In the genomic region with DNA sequence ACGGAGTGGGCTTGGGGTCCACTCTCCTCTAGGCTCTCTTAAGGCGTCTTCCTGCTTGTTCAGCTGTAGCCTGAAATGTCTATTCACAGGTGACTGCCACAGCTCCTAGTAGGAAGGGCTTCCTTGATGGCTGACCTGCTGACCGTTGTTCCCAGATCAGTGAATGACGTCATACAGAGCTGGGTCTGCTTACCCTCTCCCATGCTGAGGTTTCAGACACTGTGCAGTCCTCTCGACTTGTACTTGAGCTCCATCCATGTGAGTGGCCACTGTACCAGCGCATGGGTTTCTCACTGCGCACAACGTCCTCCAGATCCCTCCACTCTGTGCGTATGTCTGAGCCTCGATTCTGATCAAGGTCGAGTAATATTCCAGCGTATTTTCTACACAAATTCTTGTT, we compare ENCODE assay signal across 15 mouse cellular contexts. TPM values are rescaled to one million over a fixed set of nuclear protein-coding genes. Genes with fewer than 3 reads are reported as not detected.
DNase-seq lines count a peak whose midpoint lies in the region; ATAC-seq lines count a peak whose summit lies in the region.
"Had no signal": no experiment of that assay in that cellular context is flagged by ENCODE, and none has a peak within 500 bp of the region (broad histone marks: within the 10 kb centered on the region; RNA-seq: fewer than 3 reads in every experiment).

No protein-coding gene starts in this region.

- WGBS in heart, embryonic 11.5 days (ENCODE audit: insufficient replicate concordance), result 58% methylated on average over 12 of the region's 12 CpGs
- 78% methylated on average over 12 of the region's 12 CpGs for WGBS in limb, embryonic 12.5 days
- WGBS in limb, embryonic 10.5 days, result 81% methylated on average over 12 of the region's 12 CpGs
- 73% methylated on average over 12 of the region's 12 CpGs for WGBS in embryonic facial prominence, embryonic 13.5 days
- WGBS in midbrain, embryonic 14.5 days, result 87% methylated on average over 12 of the region's 12 CpGs

- H3K36me3 ChIP-seq in heart, embryonic 11.5 days (ENCODE audit: control insufficient read depth, insufficient read depth, low read length), result peaks cover 56% of the 10 kb centered on the region
- peaks cover 86% of the 10 kb centered on the region for H3K36me3 ChIP-seq in limb, embryonic 12.5 days
- peaks cover 87% of the 10 kb centered on the region for H3K36me3 ChIP-seq in limb, embryonic 10.5 days
- peaks cover 85% of the 10 kb centered on the region for H3K36me3 ChIP-seq in embryonic facial prominence, embryonic 13.5 days
- peaks cover 83% of the 10 kb centered on the region for H3K36me3 ChIP-seq in midbrain, embryonic 14.5 days (ENCODE audit: control insufficient read depth, insufficient read depth, low read length)

- peak overlapping the region; percentile 76 for H3K27ac ChIP-seq in heart, embryonic 11.5 days (ENCODE audit: low read depth, low read length)
- peak overlapping the region; percentile 50; the same call in 1 of the 2 replicates for H3K27ac ChIP-seq in limb, embryonic 12.5 days
- H3K27ac ChIP-seq in limb, embryonic 10.5 days, result no peak overlapping the region
- peak overlapping the region; percentile 57; the same call in 1 of the 2 replicates for H3K27ac ChIP-seq in embryonic facial prominence, embryonic 13.5 days
- H3K27ac ChIP-seq in midbrain, embryonic 14.5 days (replicated peaks; ENCODE audit: low read depth, low read length), result 0 out of 2 replicates have a peak overlapping the region, but pooled peaks have one; percentile 9
- H3K27ac ChIP-seq: liver, embryonic 15.5 days had no signal

- no peaks in the 10 kb centered on the region for H3K9me3 ChIP-seq in heart, embryonic 11.5 days (replicated peaks; ENCODE audit: control insufficient read depth, low read length)
- H3K9me3 ChIP-seq in limb, embryonic 12.5 days, result no peaks in the 10 kb centered on the region
- no peaks in the 10 kb centered on the region for H3K9me3 ChIP-seq in limb, embryonic 10.5 days (replicated peaks)
- no peaks in the 10 kb centered on the region for H3K9me3 ChIP-seq in embryonic facial prominence, embryonic 13.5 days
- H3K9me3 ChIP-seq in midbrain, embryonic 14.5 days (ENCODE audit: control insufficient read depth, low read length), result no peaks in the 10 kb centered on the region
- H3K9me3 ChIP-seq: liver, embryonic 15.5 days had no signal

- peak; percentile 29; the same call in 1 of the 2 replicates for ATAC-seq in heart, embryonic 11.5 days (replicated peaks; ENCODE audit: insufficient number of reproducible peaks, low FRiP score, low TSS enrichment)
- ATAC-seq in limb, embryonic 12.5 days (ENCODE audit: insufficient number of reproducible peaks, insufficient read depth, low FRiP score, low TSS enrichment, low read depth), result no peak
- no peak for ATAC-seq in embryonic facial prominence, embryonic 13.5 days (ENCODE audit: insufficient number of reproducible peaks, insufficient read depth, low FRiP score, low TSS enrichment, low read depth)
- no peak for ATAC-seq in midbrain, embryonic 14.5 days (ENCODE audit: low FRiP score, low TSS enrichment)
- ATAC-seq: forebrain, embryonic 16.5 days had no signal

- H3K4me1 ChIP-seq in heart, embryonic 11.5 days (ENCODE audit: control insufficient read depth, insufficient read depth, low read length), result peaks cover 9% of the 10 kb centered on the region
- no peaks in the 10 kb centered on the region for H3K4me1 ChIP-seq in limb, embryonic 12.5 days (replicated peaks)
- H3K4me1 ChIP-seq in limb, embryonic 10.5 days, result peaks cover 13% of the 10 kb centered on the region
- no peaks in the 10 kb centered on the region for H3K4me1 ChIP-seq in embryonic facial prominence, embryonic 13.5 days
- H3K4me1 ChIP-seq in midbrain, embryonic 14.5 days (ENCODE audit: control insufficient read depth, insufficient read depth, low read length), result no peaks in the 10 kb centered on the region

- no peak for DNase-seq in heart, adult 9 months (ENCODE audit: low spot score in 2 of 2)
- DNase-seq in limb, embryonic 10.5 days (ENCODE audit: low spot score), result no peak
- DNase-seq in midbrain, embryonic 14.5 days, result no peak
- no peak for DNase-seq in left cerebral cortex, postnatal 10 days (ENCODE audit: extremely low spot score in 1 of 2, low spot score in 2 of 2)
- DNase-seq in thymus, postnatal 4 days, result no peak
- DNase-seq: adrenal gland, adult 8-10 months; heart, postnatal 4 days; spleen, adult 18-20 months; thymus, postnatal 25 days had no signal

- H3K4me3 ChIP-seq in heart, embryonic 11.5 days (ENCODE audit: low read depth, low read length), result no peak overlapping the region
- H3K4me3 ChIP-seq in limb, embryonic 12.5 days (replicated peaks), result no peak overlapping the region
- no peak overlapping the region for H3K4me3 ChIP-seq in limb, embryonic 10.5 days
- no peak overlapping the region for H3K4me3 ChIP-seq in embryonic facial prominence, embryonic 13.5 days
- H3K4me3 ChIP-seq in midbrain, embryonic 14.5 days (replicated peaks; ENCODE audit: low read depth, low read length), result no peak overlapping the region
- H3K4me3 ChIP-seq: liver, embryonic 15.5 days had no signal

- H3K9ac ChIP-seq in heart, embryonic 11.5 days (ENCODE audit: low read depth, low read length), result no peak overlapping the region
- no peak overlapping the region for H3K9ac ChIP-seq in limb, embryonic 12.5 days (replicated peaks)
- no peak overlapping the region for H3K9ac ChIP-seq in embryonic facial prominence, embryonic 13.5 days
- no peak overlapping the region for H3K9ac ChIP-seq in midbrain, embryonic 14.5 days (replicated peaks; ENCODE audit: low read length)
- H3K9ac ChIP-seq: liver, embryonic 15.5 days had no signal

- intact Hi-C loops in left cerebral cortex, postnatal 10 days (cut with DNase I), result no loop called here

- no peaks in the 10 kb centered on the region for H3K27me3 ChIP-seq in heart, embryonic 11.5 days (ENCODE audit: control insufficient read depth, insufficient read depth, low read length)
- H3K27me3 ChIP-seq in limb, embryonic 12.5 days, result no peaks in the 10 kb centered on the region
- H3K27me3 ChIP-seq in limb, embryonic 10.5 days (ENCODE audit: low read depth, poor library complexity, severe bottlenecking), result no peaks in the 10 kb centered on the region
- no peaks in the 10 kb centered on the region for H3K27me3 ChIP-seq in embryonic facial prominence, embryonic 13.5 days
- H3K27me3 ChIP-seq in midbrain, embryonic 14.5 days (ENCODE audit: control insufficient read depth, insufficient read depth, low read length), result no peaks in the 10 kb centered on the region
- H3K27me3 ChIP-seq: liver, embryonic 15.5 days had no signal

- peak overlapping the region; percentile 4; the same call in 1 of the 2 replicates for H3K4me2 ChIP-seq in heart, embryonic 11.5 days
- no peak overlapping the region for H3K4me2 ChIP-seq in limb, embryonic 12.5 days
- H3K4me2 ChIP-seq in embryonic facial prominence, embryonic 13.5 days, result no peak overlapping the region
- H3K4me2 ChIP-seq in midbrain, embryonic 14.5 days (ENCODE audit: low read length), result no peak overlapping the region
- H3K4me2 ChIP-seq: liver, embryonic 15.5 days had no signal

RNA-seq across cellular contexts. Expression of a gene that starts 15.1 kb away (rescaled TPM):
- polyA plus RNA-seq in heart, embryonic 11.5 days (2014; fragmentation: Nextera tagmentation; extraction: Ambion mirVana), result 39.4 and 39.7 TPM in 2 replicates
- polyA plus RNA-seq in limb, embryonic 12.5 days (2016; fragmentation: Nextera tagmentation; extraction: Ambion mirVana), result 57.7 and 62.1 TPM in 2 replicates
- polyA plus RNA-seq in limb, embryonic 10.5 days (2016; fragmentation: Nextera tagmentation; extraction: Ambion mirVana), result 73.6 and 73.9 TPM in 2 replicates
- 58.1 and 60.9 TPM in 2 replicates for polyA plus RNA-seq in embryonic facial prominence, embryonic 13.5 days (2015; fragmentation: Nextera tagmentation; extraction: Ambion mirVana)
- 49.2 and 55.7 TPM in 2 replicates for polyA plus RNA-seq in midbrain, embryonic 14.5 days (2014; fragmentation: Nextera tagmentation; extraction: Ambion mirVana)
- total RNA-seq in left cerebral cortex, postnatal 10 days (2021), result 10 to 100 TPM; 24.3 to 25.8 TPM

RNA-seq across cellular contexts. Expression of a gene that starts 17.6 kb away (rescaled TPM):
- 10.6 and 10.8 TPM in 2 replicates for polyA plus RNA-seq in heart, embryonic 11.5 days (2014; fragmentation: Nextera tagmentation; extraction: Ambion mirVana)
- polyA plus RNA-seq in limb, embryonic 12.5 days (2016; fragmentation: Nextera tagmentation; extraction: Ambion mirVana), result 19.0 and 19.7 TPM in 2 replicates
- polyA plus RNA-seq in limb, embryonic 10.5 days (2016; fragmentation: Nextera tagmentation; extraction: Ambion mirVana), result 9.6 and 11.7 TPM in 2 replicates
- 27.0 and 27.9 TPM in 2 replicates for polyA plus RNA-seq in embryonic facial prominence, embryonic 13.5 days (2015; fragmentation: Nextera tagmentation; extraction: Ambion mirVana)
- polyA plus RNA-seq in midbrain, embryonic 14.5 days (2014; fragmentation: Nextera tagmentation; extraction: Ambion mirVana), result 8.1 and 12.4 TPM in 2 replicates
- total RNA-seq in left cerebral cortex, postnatal 10 days (2021), result 10 to 100 TPM; 38.7 to 42.6 TPM

RNA-seq across cellular contexts. Expression of a gene that starts 23.8 kb away (rescaled TPM):
- polyA plus RNA-seq in heart, embryonic 11.5 days (2014; fragmentation: Nextera tagmentation; extraction: Ambion mirVana), result 313 and 338 TPM in 2 replicates
- 524 and 544 TPM in 2 replicates for polyA plus RNA-seq in limb, embryonic 12.5 days (2016; fragmentation: Nextera tagmentation; extraction: Ambion mirVana)
- 575 and 611 TPM in 2 replicates for polyA plus RNA-seq in limb, embryonic 10.5 days (2016; fragmentation: Nextera tagmentation; extraction: Ambion mirVana)
- polyA plus RNA-seq in embryonic facial prominence, embryonic 13.5 days (2015; fragmentation: Nextera tagmentation; extraction: Ambion mirVana), result 622 and 633 TPM in 2 replicates
- polyA plus RNA-seq in midbrain, embryonic 14.5 days (2014; fragmentation: Nextera tagmentation; extraction: Ambion mirVana), result 479 and 528 TPM in 2 replicates
- 1,000 to 10,000 TPM; 1,077 to 1,083 TPM for total RNA-seq in left cerebral cortex, postnatal 10 days (2021)

RNA-seq across cellular contexts. Expression of a gene that starts 30.2 kb away (rescaled TPM):
- polyA plus RNA-seq in heart, embryonic 11.5 days (2014; fragmentation: Nextera tagmentation; extraction: Ambion mirVana), result 44.1 and 47.4 TPM in 2 replicates
- polyA plus RNA-seq in limb, embryonic 12.5 days (2016; fragmentation: Nextera tagmentation; extraction: Ambion mirVana), result 64.2 and 65.7 TPM in 2 replicates
- polyA plus RNA-seq in limb, embryonic 10.5 days (2016; fragmentation: Nextera tagmentation; extraction: Ambion mirVana), result 46.5 and 52.0 TPM in 2 replicates
- 57.1 and 60.1 TPM in 2 replicates for polyA plus RNA-seq in embryonic facial prominence, embryonic 13.5 days (2015; fragmentation: Nextera tagmentation; extraction: Ambion mirVana)
- 63.3 and 66.9 TPM in 2 replicates for polyA plus RNA-seq in midbrain, embryonic 14.5 days (2014; fragmentation: Nextera tagmentation; extraction: Ambion mirVana)
- 10 to 100 TPM; 64.1 to 72.7 TPM for total RNA-seq in left cerebral cortex, postnatal 10 days (2021)

RNA-seq across cellular contexts. Expression of a gene that starts 31.0 kb away (rescaled TPM):
- polyA plus RNA-seq in heart, embryonic 11.5 days (2014; fragmentation: Nextera tagmentation; extraction: Ambion mirVana), result 0.21 TPM in 1 of 2 replicates, not detected in the other
- polyA plus RNA-seq in limb, embryonic 12.5 days (2016; fragmentation: Nextera tagmentation; extraction: Ambion mirVana), result not detected in 2 replicates
- polyA plus RNA-seq in limb, embryonic 10.5 days (2016; fragmentation: Nextera tagmentation; extraction: Ambion mirVana), result not detected in 2 replicates
- polyA plus RNA-seq in embryonic facial prominence, embryonic 13.5 days (2015; fragmentation: Nextera tagmentation; extraction: Ambion mirVana), result not detected in 2 replicates
- polyA plus RNA-seq in midbrain, embryonic 14.5 days (2014; fragmentation: Nextera tagmentation; extraction: Ambion mirVana), result 0.23 TPM in 1 of 2 replicates, not detected in the other
- not detected for total RNA-seq in left cerebral cortex, postnatal 10 days (2021)
- total RNA-seq: adrenal gland, adult 8-10 months; heart, postnatal 4 days had no signal
- polyA plus RNA-seq: forebrain, embryonic 16.5 days; large intestine, adult 2 months had no signal
